Mouse (Mus musculus): ENCODE measurements around the gene Prpf38b. TPM values are rescaled to one million over a fixed set of nuclear protein-coding genes. Genes with fewer than 3 reads are reported as not detected.

The Prpf38b gene
- total RNA-seq, 1 experiment, result 70.6 TPM

GRCm38 (mm10) chr3:108879129-108879528, 32.4 kb downstream of the Prpf38b start:
- Histone ChIP-seq H3K36me3 (ENCODE audit: control insufficient read depth, insufficient read depth, low read length, poor library complexity, severe bottlenecking) (no peaks in the 10 kb centered on the region), H3K9ac (ENCODE audit: insufficient read depth, low read depth, low read length, poor library complexity, severe bottlenecking) (no peak overlapping the region), H3K9me3 (ENCODE audit: control insufficient read depth, insufficient read depth, low read depth, low read length) (no peaks in the 10 kb centered on the region), H3K4me3 (ENCODE audit: insufficient read depth in 1 of 2, low read depth in 1 of 2, low read length in 2 of 2, poor library complexity in 1 of 2, severe bottlenecking in 1 of 2) (no peak overlapping the region), H3K27ac (ENCODE audit: insufficient read depth, low read depth, low read length, poor library complexity, severe bottlenecking) (no peak overlapping the region), H3K4me1 (ENCODE audit: control insufficient read depth in 2 of 2, insufficient read depth in 2 of 2, low read length in 2 of 2, poor library complexity in 1 of 2) (peaks cover 1 to 5% of the 10 kb centered on the region in 2 experiments; a peak in 1 of 4 replicates)
- in situ Hi-C loops (cut with MboI; ENCODE audit: low sequenced_read_pairs in 2 of 2, unreplicated experiment in 2 of 2), result no loop called here
- no peak for DNase-seq (ENCODE audit: low read depth, low spot score)
- TF ChIP-seq CHD2 (IDR thresholded peaks at IDR 0.05; ENCODE audit: low read depth, low read length), result no peak
- TF ChIP-seq HCFC1 (IDR thresholded peaks at IDR 0.05; ENCODE audit: borderline replicate concordance, insufficient read depth, low read length), result no peak
- TF ChIP-seq ZNF384 (IDR thresholded peaks at IDR 0.05; ENCODE audit: low read depth, low read length), result no peak
- TF ChIP-seq MAFK (IDR thresholded peaks at IDR 0.05; ENCODE audit: insufficient read depth, low read depth, low read length), result no peak
- no peak for TF ChIP-seq ZC3H11A (IDR thresholded peaks at IDR 0.05; ENCODE audit: borderline replicate concordance, low read depth, low read length)

DNA sequence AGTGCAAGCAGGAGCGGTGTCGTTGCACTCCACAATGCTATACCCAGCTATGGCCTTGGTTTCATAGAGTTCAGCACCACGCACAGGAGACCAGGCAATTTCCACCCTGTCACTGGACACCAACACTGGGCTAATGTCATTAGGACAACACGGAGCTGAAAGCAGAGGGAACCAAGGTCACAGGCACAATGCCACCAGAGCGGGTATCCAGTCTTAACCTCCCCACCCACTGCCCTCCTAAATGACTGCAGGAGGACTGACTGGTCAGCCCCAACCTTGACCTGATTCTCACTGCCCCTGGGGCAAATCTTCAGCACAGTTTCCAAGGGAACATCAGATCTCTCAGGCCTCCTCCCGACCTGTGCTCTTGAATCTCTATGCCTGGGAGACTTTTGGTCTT, 40.9 kb downstream of the Prpf38b start:
- Histone ChIP-seq H3K4me3 (ENCODE audit: insufficient read depth in 1 of 2, low read depth in 1 of 2, low read length in 2 of 2, poor library complexity in 1 of 2, severe bottlenecking in 1 of 2) (no peak overlapping the region), H3K27ac (ENCODE audit: insufficient read depth, low read depth, low read length, poor library complexity, severe bottlenecking) (no peak overlapping the region), H3K9ac (ENCODE audit: insufficient read depth, low read depth, low read length, poor library complexity, severe bottlenecking) (no peak overlapping the region), H3K36me3 (ENCODE audit: control insufficient read depth, insufficient read depth, low read length, poor library complexity, severe bottlenecking) (no peaks in the 10 kb centered on the region), H3K4me1 (ENCODE audit: control insufficient read depth in 2 of 2, insufficient read depth in 2 of 2, low read length in 2 of 2, poor library complexity in 1 of 2) (no peaks in the 10 kb centered on the region), H3K9me3 (ENCODE audit: control insufficient read depth, insufficient read depth, low read depth, low read length) (no peaks in the 10 kb centered on the region)
- in situ Hi-C loops (cut with MboI; ENCODE audit: low sequenced_read_pairs in 2 of 2, unreplicated experiment in 2 of 2), result no loop called here
- TF ChIP-seq HCFC1 (IDR thresholded peaks at IDR 0.05; ENCODE audit: borderline replicate concordance, insufficient read depth, low read length) (no peak), MAFK (IDR thresholded peaks at IDR 0.05; ENCODE audit: insufficient read depth, low read depth, low read length) (no peak), ZC3H11A (IDR thresholded peaks at IDR 0.05; ENCODE audit: borderline replicate concordance, low read depth, low read length) (no peak), CHD2 (IDR thresholded peaks at IDR 0.05; ENCODE audit: low read depth, low read length) (no peak), ZNF384 (IDR thresholded peaks at IDR 0.05; ENCODE audit: low read depth, low read length) (no peak)
- no peak for DNase-seq (ENCODE audit: low read depth, low spot score)

DNA sequence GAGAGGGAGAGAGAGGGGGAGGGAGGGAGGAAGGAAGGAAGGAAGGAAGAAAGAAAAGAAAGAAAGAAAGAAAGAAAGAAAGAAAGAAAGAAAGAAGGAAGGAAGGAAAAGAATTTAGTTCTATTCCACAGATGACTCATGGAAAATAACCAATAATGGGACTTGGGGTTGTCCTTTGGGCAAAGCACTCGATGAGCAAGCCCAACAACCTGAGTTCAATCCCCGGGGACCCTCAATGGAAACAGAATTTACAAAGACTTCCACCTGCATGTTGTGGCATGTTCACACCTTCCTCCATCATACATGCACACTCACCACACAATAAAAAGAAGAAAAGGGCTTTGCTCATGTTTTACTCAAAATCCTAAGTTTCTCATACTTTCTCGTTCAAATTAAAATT, 44.1 kb downstream of the Prpf38b start:
- H3K4me1 ChIP-seq (ENCODE audit: control insufficient read depth in 2 of 2, insufficient read depth in 2 of 2, low read length in 2 of 2, poor library complexity in 1 of 2), result no peaks in the 10 kb centered on the region
- H3K27ac ChIP-seq (ENCODE audit: insufficient read depth, low read depth, low read length, poor library complexity, severe bottlenecking), result no peak overlapping the region
- no peak for DNase-seq (ENCODE audit: low read depth, low spot score)
- TF ChIP-seq HCFC1 (IDR thresholded peaks at IDR 0.05; ENCODE audit: borderline replicate concordance, insufficient read depth, low read length) (no peak), CHD2 (IDR thresholded peaks at IDR 0.05; ENCODE audit: low read depth, low read length) (no peak), ZC3H11A (IDR thresholded peaks at IDR 0.05; ENCODE audit: borderline replicate concordance, low read depth, low read length) (no peak), ZNF384 (IDR thresholded peaks at IDR 0.05; ENCODE audit: low read depth, low read length) (no peak), MAFK (IDR thresholded peaks at IDR 0.05; ENCODE audit: insufficient read depth, low read depth, low read length) (no peak)
- in situ Hi-C loops (cut with MboI; ENCODE audit: low sequenced_read_pairs in 2 of 2, unreplicated experiment in 2 of 2), result no loop called here
- no peaks in the 10 kb centered on the region for H3K9me3 ChIP-seq (ENCODE audit: control insufficient read depth, insufficient read depth, low read depth, low read length)
- no peak overlapping the region for H3K9ac ChIP-seq (ENCODE audit: insufficient read depth, low read depth, low read length, poor library complexity, severe bottlenecking)
- no peaks in the 10 kb centered on the region for H3K36me3 ChIP-seq (ENCODE audit: control insufficient read depth, insufficient read depth, low read length, poor library complexity, severe bottlenecking)
- H3K4me3 ChIP-seq (ENCODE audit: insufficient read depth in 1 of 2, low read depth in 1 of 2, low read length in 2 of 2, poor library complexity in 1 of 2, severe bottlenecking in 1 of 2), result no peak overlapping the region

GRCm38 (mm10) chr3:108865676-108866075, 45.9 kb downstream of the Prpf38b start:
- DNase-seq (ENCODE audit: low read depth, low spot score), result no peak
- TF ChIP-seq MAFK (IDR thresholded peaks at IDR 0.05; ENCODE audit: insufficient read depth, low read depth, low read length) (no peak), ZNF384 (IDR thresholded peaks at IDR 0.05; ENCODE audit: low read depth, low read length) (no peak), HCFC1 (IDR thresholded peaks at IDR 0.05; ENCODE audit: borderline replicate concordance, insufficient read depth, low read length) (no peak), ZC3H11A (IDR thresholded peaks at IDR 0.05; ENCODE audit: borderline replicate concordance, low read depth, low read length) (no peak), CHD2 (IDR thresholded peaks at IDR 0.05; ENCODE audit: low read depth, low read length) (no peak)
- H3K4me1 ChIP-seq (ENCODE audit: control insufficient read depth in 2 of 2, insufficient read depth in 2 of 2, low read length in 2 of 2, poor library complexity in 1 of 2), result no peaks in the 10 kb centered on the region

DNA sequence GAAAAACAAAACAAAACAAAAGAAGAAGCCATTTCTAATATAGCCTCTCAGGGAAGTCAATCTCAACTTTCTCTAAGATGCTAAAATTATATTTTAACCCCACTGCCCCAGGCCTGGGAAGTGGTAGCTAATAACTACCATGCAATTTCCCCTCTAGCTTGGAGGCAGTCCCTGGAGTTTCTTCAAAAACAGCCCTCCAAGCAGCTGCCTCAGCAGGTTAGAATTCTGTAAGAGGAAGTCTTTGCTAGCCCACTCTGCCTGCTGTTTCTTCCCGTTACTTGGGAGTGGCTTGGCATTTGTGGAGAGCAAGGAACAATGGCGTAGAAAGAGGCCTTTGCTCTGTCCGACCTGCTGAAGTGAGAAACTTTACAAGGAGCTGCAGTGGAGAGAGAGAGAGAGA, 46.4 kb downstream of the Prpf38b start:
- H3K9ac ChIP-seq (ENCODE audit: insufficient read depth, low read depth, low read length, poor library complexity, severe bottlenecking), result no peak overlapping the region
- H3K4me1 ChIP-seq (ENCODE audit: control insufficient read depth in 2 of 2, insufficient read depth in 2 of 2, low read length in 2 of 2, poor library complexity in 1 of 2), result no peaks in the 10 kb centered on the region
- no peak overlapping the region for H3K27ac ChIP-seq (ENCODE audit: insufficient read depth, low read depth, low read length, poor library complexity, severe bottlenecking)
- DNase-seq (ENCODE audit: low read depth, low spot score), result no peak
- no peaks in the 10 kb centered on the region for H3K9me3 ChIP-seq (ENCODE audit: control insufficient read depth, insufficient read depth, low read depth, low read length)
- no peaks in the 10 kb centered on the region for H3K36me3 ChIP-seq (ENCODE audit: control insufficient read depth, insufficient read depth, low read length, poor library complexity, severe bottlenecking)
- no peak overlapping the region for H3K4me3 ChIP-seq (ENCODE audit: insufficient read depth in 1 of 2, low read depth in 1 of 2, low read length in 2 of 2, poor library complexity in 1 of 2, severe bottlenecking in 1 of 2)
- TF ChIP-seq ZC3H11A (IDR thresholded peaks at IDR 0.05; ENCODE audit: borderline replicate concordance, low read depth, low read length), result no peak
- no peak for TF ChIP-seq ZNF384 (IDR thresholded peaks at IDR 0.05; ENCODE audit: low read depth, low read length)
- no peak for TF ChIP-seq HCFC1 (IDR thresholded peaks at IDR 0.05; ENCODE audit: borderline replicate concordance, insufficient read depth, low read length)
- TF ChIP-seq CHD2 (IDR thresholded peaks at IDR 0.05; ENCODE audit: low read depth, low read length), result no peak
- no peak for TF ChIP-seq MAFK (IDR thresholded peaks at IDR 0.05; ENCODE audit: insufficient read depth, low read depth, low read length)
- in situ Hi-C loops (cut with MboI; ENCODE audit: low sequenced_read_pairs in 2 of 2, unreplicated experiment in 2 of 2), result no loop called here

More at GRCm38 (mm10) chr3:108865676-108866075, 45.9 kb downstream of the Prpf38b start:
- no peaks in the 10 kb centered on the region for H3K36me3 ChIP-seq (ENCODE audit: control insufficient read depth, insufficient read depth, low read length, poor library complexity, severe bottlenecking)
- H3K27ac ChIP-seq (ENCODE audit: insufficient read depth, low read depth, low read length, poor library complexity, severe bottlenecking), result no peak overlapping the region
- H3K9me3 ChIP-seq (ENCODE audit: control insufficient read depth, insufficient read depth, low read depth, low read length), result no peaks in the 10 kb centered on the region
- H3K4me3 ChIP-seq (ENCODE audit: insufficient read depth in 1 of 2, low read depth in 1 of 2, low read length in 2 of 2, poor library complexity in 1 of 2, severe bottlenecking in 1 of 2), result no peak overlapping the region
- in situ Hi-C loops (cut with MboI; ENCODE audit: low sequenced_read_pairs in 2 of 2, unreplicated experiment in 2 of 2), result no loop called here
- H3K9ac ChIP-seq (ENCODE audit: insufficient read depth, low read depth, low read length, poor library complexity, severe bottlenecking), result no peak overlapping the region

Data from ES-E14 (cell line).